Mouse (Mus musculus) intestine, embryonic 16.5 days (tissue): ENCODE data around the gene Akap8l. TPM values are rescaled to one million over a fixed set of nuclear protein-coding genes. Genes with fewer than 3 reads are reported as not detected.
A peak's percentile ranks its signal among the peaks of the same experiment; 100 is the strongest.

Experiments used
- ATAC-seq: fragments of 200-750 bp; cut with Nextera tagmentation; 2 replicates; pipeline ENCODE4 v1.8.0; 2017; ENCODE audit warnings: moderate TSS enrichment, moderate library complexity
- H3K27ac ChIP-seq: fragments of 300-500 bp; sonication (generic); 2 replicates; pipeline ENCODE4 v1.5.1; 2014; ENCODE audit warnings: mild to moderate bottlenecking, low read length
- H3K27me3 ChIP-seq: fragments of 300-500 bp; sonication (generic); replicated peaks from 2 replicates; pipeline ENCODE4 v1.6.1; 2014; ENCODE audit warnings: low read length, control low read depth, mixed read lengths; ENCODE audit not compliant: control insufficient read depth, insufficient read depth
- H3K36me3 ChIP-seq: fragments of 300-500 bp; sonication (generic); 2 replicates; pipeline ENCODE4 v1.6.1; 2014; ENCODE audit warnings: low read length, control low read depth; ENCODE audit not compliant: control insufficient read depth, insufficient read depth
- H3K4me1 ChIP-seq: fragments of 300-500 bp; sonication (generic); 2 replicates; pipeline ENCODE4 v1.6.1; 2014; ENCODE audit warnings: low read length, control low read depth, mixed read lengths; ENCODE audit not compliant: control insufficient read depth, insufficient read depth
- H3K4me2 ChIP-seq: fragments of 300-500 bp; sonication (generic); 2 replicates; pipeline ENCODE4 v1.6.1; 2014; ENCODE audit warnings: low read depth, low read length, control low read depth
- H3K4me3 ChIP-seq: fragments of 300-500 bp; sonication (generic); 2 replicates; pipeline ENCODE4 v1.5.1; 2014; ENCODE audit warnings: mild to moderate bottlenecking, low read length
- H3K9ac ChIP-seq: fragments of 300-500 bp; sonication (generic); 2 replicates; pipeline ENCODE4 v1.6.1; 2014; ENCODE audit warnings: low read depth, low read length
- H3K9me3 ChIP-seq: fragments of 300-500 bp; sonication (generic); 2 replicates; pipeline ENCODE4 v1.6.1; 2016; ENCODE audit warnings: low read length, control low read depth; ENCODE audit not compliant: control insufficient read depth
- WGBS: fragments of 180-500 bp; shearing (Covaris S2); extraction: QIAGEN DNeasy Blood & Tissue Kit; methylation state at CpG from one replicate; pipeline ENCODE4 v1.1.7; 2014; 5-methylcytosine and 5-hydroxymethylcytosine counted together
- polyA plus RNA-seq: library from polyadenylated mRNA; unstranded; fragments of >200 nt; fragmentation: Nextera tagmentation; extraction: Ambion mirVana; gene quantifications from 2 replicates; pipeline ENCODE4 v1.2.1, GENCODE M21; 2015

The Akap8l gene
- polyA plus RNA-seq, 1 experiment from 2014 or later = 73.0 TPM

- no peak overlapping the region for H3K4me2 ChIP-seq
- no peak overlapping the region for H3K4me3 ChIP-seq
- no peak overlapping the region for H3K27ac ChIP-seq
- no peak for ATAC-seq
- H3K9me3 ChIP-seq = no peaks in the 10 kb centered on the region
- no peaks in the 10 kb centered on the region for H3K27me3 ChIP-seq
- H3K9ac ChIP-seq = no peak overlapping the region
- no peaks in the 10 kb centered on the region; the same call in 1 of the 2 replicates for H3K36me3 ChIP-seq
- WGBS = 91% methylated on average over 7 of the region's 7 CpGs
- no peaks in the 10 kb centered on the region; the same call in 1 of the 2 replicates for H3K4me1 ChIP-seq
These were observed 32.2 kb upstream of the Akap8l start for GRCm38 (mm10) chr17:32382576-32382975.

- no peak overlapping the region for H3K27ac ChIP-seq
- no peaks in the 10 kb centered on the region for H3K27me3 ChIP-seq
- WGBS = 74% methylated on average over 2 of the region's 2 CpGs
- H3K36me3 ChIP-seq = no peaks in the 10 kb centered on the region
- no peak overlapping the region for H3K9ac ChIP-seq
- no peak overlapping the region for H3K4me3 ChIP-seq
- no peak for ATAC-seq
- no peak overlapping the region for H3K4me2 ChIP-seq
- no peaks in the 10 kb centered on the region for H3K9me3 ChIP-seq
- H3K4me1 ChIP-seq = no peaks in the 10 kb centered on the region; the same call in 1 of the 2 replicates
These were observed 28.4 kb upstream of the Akap8l start for GRCm38 (mm10) chr17:32378786-32379185.

GRCm38 (mm10) chr17:32377137-32377536 lies 26.7 kb upstream of the Akap8l start:
- H3K36me3 ChIP-seq = no peaks in the 10 kb centered on the region
- peak; percentile 38; the same call in 1 of the 2 replicates for ATAC-seq
- H3K4me2 ChIP-seq = no peak overlapping the region
- 75% methylated on average over 9 of the region's 9 CpGs for WGBS
- H3K9me3 ChIP-seq = no peaks in the 10 kb centered on the region
- H3K27ac ChIP-seq = 0 out of 2 replicates have a peak overlapping the region, but pooled peaks have one; percentile 4
- no peaks in the 10 kb centered on the region for H3K27me3 ChIP-seq
- H3K4me1 ChIP-seq = no peaks in the 10 kb centered on the region; the same call in 1 of the 2 replicates
- no peak overlapping the region for H3K9ac ChIP-seq
- no peak overlapping the region for H3K4me3 ChIP-seq

DNA sequence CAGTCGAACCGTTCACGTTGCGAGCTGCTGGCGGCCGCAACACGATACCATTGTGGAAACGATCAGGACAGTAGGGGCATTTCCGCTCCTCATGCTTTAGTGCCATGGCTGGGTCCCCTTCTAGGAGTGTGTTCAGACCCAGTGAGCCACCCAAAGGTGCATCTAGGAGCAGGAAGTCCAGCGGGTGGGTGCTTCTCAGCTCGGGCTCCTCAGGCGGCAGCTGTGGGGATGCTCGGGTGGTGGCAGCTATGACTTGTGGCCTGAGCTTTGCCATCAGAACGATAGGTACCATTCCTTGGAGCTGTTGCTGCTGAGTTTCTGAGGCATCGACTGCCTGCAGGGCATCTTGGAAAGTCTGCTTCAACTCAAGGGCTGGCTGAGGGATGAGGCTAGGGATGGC lies 26.1 kb upstream of the Akap8l start:
- peak; percentile 48 for ATAC-seq
- WGBS = 83% methylated on average over 15 of the region's 15 CpGs
- H3K9ac ChIP-seq = no peak overlapping the region

DNA sequence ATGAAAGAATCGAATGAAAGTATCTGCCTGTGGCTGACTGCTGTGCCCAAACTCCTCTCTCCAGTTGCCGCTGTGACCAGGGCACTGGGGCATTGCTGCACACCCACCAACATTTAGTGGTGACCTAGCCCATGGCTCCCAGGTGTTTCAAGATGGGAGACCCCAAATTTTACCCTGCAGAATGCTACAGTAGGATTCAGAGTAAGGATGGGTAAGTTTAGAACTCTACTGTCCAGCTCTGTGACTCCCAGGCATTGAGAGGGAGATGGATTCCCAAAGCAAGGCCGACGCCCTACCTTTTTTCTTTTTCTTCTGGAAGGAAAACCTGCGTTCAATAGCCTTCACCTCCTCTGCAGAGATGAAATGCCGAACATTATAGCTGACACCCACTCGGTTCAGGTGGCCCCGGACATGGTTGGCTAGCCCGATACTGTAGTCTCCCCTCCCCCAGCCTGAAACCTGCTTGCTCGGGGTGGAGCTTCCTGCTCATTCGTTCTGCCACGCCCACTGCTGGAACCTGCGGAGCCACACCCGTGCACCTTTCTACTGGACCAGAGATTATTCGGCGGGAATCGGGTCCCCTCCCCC lies 18.7 kb upstream of the Akap8l start:
- Histone ChIP-seq H3K36me3 (no peaks in the 10 kb centered on the region), H3K27ac (peak overlapping the region; percentile 53), H3K9ac (peak overlapping the region; percentile 52), H3K4me2 (peak overlapping the region; percentile 48), H3K27me3 (no peaks in the 10 kb centered on the region), H3K4me1 (peaks cover 8% of the 10 kb centered on the region), H3K4me3 (peak overlapping the region; percentile 48), H3K9me3 (no peaks in the 10 kb centered on the region)
- 16% methylated on average over 10 of the region's 17 CpGs for WGBS
- ATAC-seq = peak; percentile 73

More for the DNA sequence above, 26.1 kb upstream of the Akap8l start:
- no peak overlapping the region for H3K4me2 ChIP-seq
- H3K4me3 ChIP-seq = no peak overlapping the region
- H3K4me1 ChIP-seq = no peaks in the 10 kb centered on the region; the same call in 1 of the 2 replicates
- H3K27ac ChIP-seq = no peak overlapping the region
- no peaks in the 10 kb centered on the region for H3K36me3 ChIP-seq
- no peaks in the 10 kb centered on the region for H3K9me3 ChIP-seq
- H3K27me3 ChIP-seq = no peaks in the 10 kb centered on the region

DNA sequence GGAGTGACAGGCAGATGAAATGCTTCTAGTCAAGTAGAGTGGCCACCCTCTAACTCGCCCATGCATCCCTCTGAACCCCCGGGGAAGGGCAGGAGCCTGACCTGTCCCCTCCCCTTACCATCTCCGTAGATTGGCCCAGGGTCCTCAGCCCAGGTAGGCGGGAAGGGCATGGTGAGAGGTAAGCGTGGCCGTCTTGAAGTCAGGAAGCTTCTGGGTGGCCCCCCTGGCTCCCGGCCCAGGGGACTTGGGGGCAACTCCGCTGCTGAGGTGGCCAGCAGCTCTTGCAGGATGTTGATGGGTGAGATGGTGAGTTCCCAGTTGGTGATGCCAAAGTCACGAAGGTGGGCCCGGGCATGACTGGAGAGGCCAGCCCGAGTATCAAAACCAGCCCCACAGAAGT lies 17.3 kb upstream of the Akap8l start:
- Histone ChIP-seq H3K36me3 (no peaks in the 10 kb centered on the region), H3K27me3 (no peaks in the 10 kb centered on the region), H3K27ac (no peak overlapping the region), H3K4me1 (peaks cover 15% of the 10 kb centered on the region), H3K9me3 (no peaks in the 10 kb centered on the region), H3K4me3 (no peak overlapping the region), H3K9ac (no peak overlapping the region), H3K4me2 (no peak overlapping the region)
- 88% methylated on average over 11 of the region's 11 CpGs for WGBS
- ATAC-seq = no peak

DNA sequence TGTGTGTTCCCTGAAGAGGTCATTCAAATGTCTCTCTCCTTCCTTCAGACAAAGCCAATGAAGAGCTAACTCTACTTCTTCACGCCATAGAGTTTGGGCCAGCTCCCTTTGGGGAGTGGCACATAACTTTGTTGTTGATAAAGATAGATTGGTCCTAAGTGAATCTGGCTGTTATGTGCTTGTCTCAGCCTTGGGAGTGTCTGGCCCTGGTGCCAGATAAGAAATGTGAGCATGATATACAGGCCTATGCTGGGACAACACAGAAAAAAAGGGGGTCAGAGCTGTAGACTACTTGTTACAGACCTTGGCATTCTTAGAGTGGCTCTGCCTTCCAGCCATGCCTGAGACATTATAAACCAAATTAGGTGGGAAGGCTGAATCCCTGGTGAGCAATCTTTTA lies 14.9 kb upstream of the Akap8l start:
- Histone ChIP-seq H3K36me3 (peaks cover under 1% of the 10 kb centered on the region; the same call in 1 of the 2 replicates), H3K9me3 (no peaks in the 10 kb centered on the region), H3K27ac (no peak overlapping the region), H3K9ac (no peak overlapping the region), H3K4me1 (peaks cover 18% of the 10 kb centered on the region), H3K27me3 (no peaks in the 10 kb centered on the region), H3K4me2 (peak overlapping the region; percentile 66; the same call in 1 of the 2 replicates), H3K4me3 (no peak overlapping the region)
- WGBS = 59% methylated on average over 1 of the region's 1 CpGs
- no peak for ATAC-seq

- H3K36me3 ChIP-seq = peaks cover 4% of the 10 kb centered on the region; the same call in 1 of the 2 replicates
- WGBS = 49% methylated on average over 5 of the region's 5 CpGs
- H3K4me3 ChIP-seq = peak overlapping the region; percentile 96
- H3K27ac ChIP-seq = peak overlapping the region; percentile 68
- ATAC-seq = peak; percentile 10
- H3K9me3 ChIP-seq = no peaks in the 10 kb centered on the region
- H3K4me1 ChIP-seq = peaks cover 18% of the 10 kb centered on the region
- peak overlapping the region; percentile 53 for H3K9ac ChIP-seq
- no peaks in the 10 kb centered on the region for H3K27me3 ChIP-seq
- H3K4me2 ChIP-seq = peak overlapping the region; percentile 66
These were observed 14.4 kb upstream of the Akap8l start for GRCm38 (mm10) chr17:32364850-32365249.

GRCm38 (mm10) chr17:32364331-32364730 lies 13.9 kb upstream of the Akap8l start:
- Histone ChIP-seq H3K9ac (peak overlapping the region; percentile 97), H3K27ac (peak overlapping the region; percentile 68), H3K4me2 (peak overlapping the region; percentile 66), H3K9me3 (no peaks in the 10 kb centered on the region), H3K36me3 (peaks cover 4% of the 10 kb centered on the region; the same call in 1 of the 2 replicates), H3K27me3 (no peaks in the 10 kb centered on the region), H3K4me1 (peaks cover 18% of the 10 kb centered on the region), H3K4me3 (peak overlapping the region; percentile 96)
- peak; percentile 91 for ATAC-seq
- WGBS = under 1% methylated on average over 43 of the region's 47 CpGs
